Mouse (Mus musculus): ENCODE measurements around the gene Pkd1l1.

GRCm38 (mm10) chr11:8829561-8829960 lies 143.5 kb downstream of the Pkd1l1 start:
- TF ChIP-seq CTCF (IDR thresholded peaks at IDR 0.05; ENCODE audit: control insufficient read depth, insufficient read depth, low read length), result no peak
- TF ChIP-seq POLR2A (IDR thresholded peaks at IDR 0.05; ENCODE audit: borderline replicate concordance, control insufficient read depth, low read depth, low read length), result no peak

Data from bone marrow, adult 2 months (tissue).